Mouse (Mus musculus) liver, embryonic 13.5 days (tissue): ENCODE measurements at regions not wholly inside any gene's neighbourhood (a gene's known extent, or its start where the extent isn't known, plus 50 kb on each side); places are given as distances from the start of the nearest gene placed in this dataset.

ENCODE experiments used
- ATAC-seq: fragments of 200-750 bp; cut with Nextera tagmentation; 2 replicates; pipeline ENCODE4 v1.8.0; 2017; ENCODE audit warnings: low read depth, mild to moderate bottlenecking, moderate number of reproducible peaks, moderate library complexity
- DNase-seq: peaks from one replicate; pipeline ENCODE4 v3.0.0; 2022
- H3K27ac ChIP-seq: fragments of 300-500 bp; sonication (generic); 2 replicates; pipeline ENCODE4 v1.5.1; 2015; ENCODE audit warnings: moderate library complexity, mild to moderate bottlenecking, inconsistent platforms
- H3K27me3 ChIP-seq: fragments of 300-500 bp; sonication (generic); 2 replicates; pipeline ENCODE4 v1.6.1; 2015; ENCODE audit warnings: mild to moderate bottlenecking, inconsistent platforms
- H3K36me3 ChIP-seq: fragments of 300-500 bp; sonication (generic); 2 replicates; pipeline ENCODE4 v1.6.1; 2015; ENCODE audit warnings: mild to moderate bottlenecking, inconsistent platforms
- H3K4me1 ChIP-seq: fragments of 300-500 bp; sonication (generic); replicated peaks from 2 replicates; pipeline ENCODE4 v1.6.1; 2015; ENCODE audit warnings: inconsistent platforms
- H3K4me2 ChIP-seq: fragments of 300-500 bp; sonication (generic); 2 replicates; pipeline ENCODE4 v1.6.1; 2015; ENCODE audit warnings: inconsistent platforms, mild to moderate bottlenecking, moderate library complexity
- H3K4me3 ChIP-seq: fragments of 300-500 bp; sonication (generic); replicated peaks from 2 replicates; pipeline ENCODE4 v1.5.1; 2015; ENCODE audit warnings: mild to moderate bottlenecking, inconsistent platforms
- H3K9ac ChIP-seq: fragments of 300-500 bp; sonication (generic); 2 replicates; pipeline ENCODE4 v1.6.1; 2015; ENCODE audit warnings: mild to moderate bottlenecking, inconsistent platforms
- H3K9me3 ChIP-seq: fragments of 300-500 bp; sonication (generic); replicated peaks from 2 replicates; pipeline ENCODE4 v1.6.1; 2016; ENCODE audit warnings: inconsistent platforms
- WGBS: fragments of 180-500 bp; shearing (Covaris S2); methylation state at CpG from one replicate; pipeline ENCODE4 v1.1.7; 2015; ENCODE audit not compliant: insufficient replicate concordance; 5-methylcytosine and 5-hydroxymethylcytosine counted together

GRCm38 (mm10) chr8:128218886-128219285 is 139.5 kb upstream of the Nrp1 start:
- Histone ChIP-seq H3K4me1 (no peaks in the 10 kb centered on the region), H3K27me3 (no peaks in the 10 kb centered on the region), H3K27ac (no peak overlapping the region), H3K36me3 (no peaks in the 10 kb centered on the region), H3K9me3 (no peaks in the 10 kb centered on the region), H3K9ac (no peak overlapping the region), H3K4me2 (no peak overlapping the region), H3K4me3 (no peak overlapping the region)
- DNase-seq (no peak), ATAC-seq (no peak)
- 48% methylated on average over 2 of the region's 2 CpGs for WGBS

- no peaks in the 10 kb centered on the region for H3K9me3 ChIP-seq
Measured at GRCm38 (mm10) chr8:128219539-128219938, 138.9 kb upstream of the Nrp1 start.

GRCm38 (mm10) chr8:128223092-128223491 is 135.3 kb upstream of the Nrp1 start:
- Histone ChIP-seq H3K9me3 (no peaks in the 10 kb centered on the region), H3K27me3 (no peaks in the 10 kb centered on the region), H3K4me1 (no peaks in the 10 kb centered on the region), H3K9ac (no peak overlapping the region), H3K4me2 (no peak overlapping the region), H3K36me3 (no peaks in the 10 kb centered on the region), H3K27ac (no peak overlapping the region), H3K4me3 (no peak overlapping the region)
- 57% methylated on average over 1 of the region's 1 CpGs for WGBS
- DNase-seq: no peak
- ATAC-seq: no peak

More at GRCm38 (mm10) chr8:128219539-128219938, 138.9 kb upstream of the Nrp1 start:
- H3K4me3 ChIP-seq: no peak overlapping the region
- no peaks in the 10 kb centered on the region for H3K4me1 ChIP-seq
- no peak overlapping the region for H3K9ac ChIP-seq
- ATAC-seq (no peak), DNase-seq (no peak)
- no peaks in the 10 kb centered on the region for H3K27me3 ChIP-seq
- no peak overlapping the region for H3K4me2 ChIP-seq
- H3K36me3 ChIP-seq: no peaks in the 10 kb centered on the region
- no peak overlapping the region for H3K27ac ChIP-seq

DNA sequence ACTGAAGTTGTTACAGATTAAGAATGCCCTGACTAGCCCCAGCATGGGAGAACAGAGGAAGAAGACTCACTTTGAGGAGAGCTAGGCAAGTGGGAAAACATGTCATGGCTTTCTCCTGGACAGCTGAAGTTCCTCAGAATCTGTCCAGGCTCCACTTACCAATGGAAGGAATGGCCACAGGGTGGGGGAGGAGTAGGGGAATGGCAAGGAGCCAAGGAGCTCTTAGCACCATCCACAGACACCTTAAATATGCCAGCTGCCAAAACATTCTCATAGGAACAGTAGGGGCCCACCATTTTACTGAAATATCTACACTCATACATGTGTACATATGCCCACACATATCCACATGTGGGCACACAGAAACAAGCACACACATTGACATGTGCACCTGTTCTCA is 134.9 kb upstream of the Nrp1 start:
- no peak for ATAC-seq
- no peak overlapping the region for H3K9ac ChIP-seq
- H3K27ac ChIP-seq: no peak overlapping the region
- no peaks in the 10 kb centered on the region for H3K4me1 ChIP-seq
- no peak for DNase-seq
- no peaks in the 10 kb centered on the region for H3K9me3 ChIP-seq
- H3K4me3 ChIP-seq: no peak overlapping the region
- H3K4me2 ChIP-seq: no peak overlapping the region
- H3K27me3 ChIP-seq: no peaks in the 10 kb centered on the region
- no peaks in the 10 kb centered on the region for H3K36me3 ChIP-seq

GRCm38 (mm10) chr8:128225123-128225522 is 133.3 kb upstream of the Nrp1 start:
- ATAC-seq (no peak), DNase-seq (no peak)
- WGBS: 72% methylated on average over 2 of the region's 2 CpGs
- H3K4me1 ChIP-seq: no peaks in the 10 kb centered on the region
- H3K4me3 ChIP-seq: no peak overlapping the region
- H3K9me3 ChIP-seq: no peaks in the 10 kb centered on the region
- H3K36me3 ChIP-seq: no peaks in the 10 kb centered on the region
- H3K27me3 ChIP-seq: no peaks in the 10 kb centered on the region
- no peak overlapping the region for H3K4me2 ChIP-seq
- H3K27ac ChIP-seq: no peak overlapping the region
- no peak overlapping the region for H3K9ac ChIP-seq

DNA sequence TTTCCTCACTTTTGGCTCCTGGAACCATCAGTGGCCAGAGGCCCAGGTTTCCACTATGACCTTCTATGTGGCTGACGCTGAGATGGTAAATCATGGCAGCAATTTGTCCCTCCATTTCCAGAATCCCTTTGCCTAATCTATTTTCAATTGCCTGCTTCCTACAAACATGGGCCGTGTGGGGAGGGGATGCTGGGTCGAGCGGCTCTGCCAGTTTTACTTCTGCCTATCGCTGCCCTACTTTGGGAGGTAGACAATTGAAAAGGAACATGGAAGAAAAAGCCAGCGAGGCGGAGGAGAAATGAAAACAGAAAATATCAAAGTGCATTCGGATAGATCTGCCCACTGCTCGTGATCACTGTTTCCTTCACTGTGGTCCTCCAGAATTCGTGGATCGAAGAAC is 123.3 kb upstream of the Nrp1 start:
- no peak for DNase-seq
- WGBS: 57% methylated on average over 11 of the region's 11 CpGs
- no peak overlapping the region for H3K4me3 ChIP-seq
- no peak for ATAC-seq
- no peaks in the 10 kb centered on the region for H3K27me3 ChIP-seq
- H3K36me3 ChIP-seq: no peaks in the 10 kb centered on the region
- no peak overlapping the region for H3K9ac ChIP-seq
- H3K9me3 ChIP-seq: no peaks in the 10 kb centered on the region
- no peak overlapping the region for H3K27ac ChIP-seq
- no peak overlapping the region for H3K4me2 ChIP-seq
- no peaks in the 10 kb centered on the region for H3K4me1 ChIP-seq

DNA sequence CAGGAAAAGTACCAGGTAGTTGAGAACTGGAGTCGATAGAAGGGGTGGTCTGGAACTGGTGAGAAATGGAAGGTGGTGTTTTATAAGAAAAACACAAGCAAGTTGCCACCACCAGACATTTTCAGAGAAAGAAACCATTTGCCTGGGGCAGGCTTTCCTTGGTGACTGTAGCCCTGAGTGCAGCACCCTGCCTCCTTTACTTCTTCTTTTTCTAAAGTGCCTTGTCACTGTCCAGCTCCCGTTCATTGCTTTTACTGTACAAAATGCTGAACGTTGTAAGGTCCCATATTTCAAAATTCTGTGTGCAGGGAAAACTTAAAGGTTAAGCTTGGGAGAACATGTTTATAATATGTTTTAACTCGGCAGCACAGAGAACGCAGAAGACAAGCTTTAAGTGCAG is 122.9 kb upstream of the Nrp1 start:
- no peak overlapping the region for H3K4me2 ChIP-seq
- H3K27me3 ChIP-seq: no peaks in the 10 kb centered on the region
- H3K9me3 ChIP-seq: no peaks in the 10 kb centered on the region
- no peak for DNase-seq
- no peaks in the 10 kb centered on the region for H3K36me3 ChIP-seq
- H3K27ac ChIP-seq: no peak overlapping the region
- H3K4me1 ChIP-seq: no peaks in the 10 kb centered on the region
- no peak overlapping the region for H3K9ac ChIP-seq
- 39% methylated on average over 5 of the region's 5 CpGs for WGBS
- no peak overlapping the region for H3K4me3 ChIP-seq
- no peak for ATAC-seq

DNA sequence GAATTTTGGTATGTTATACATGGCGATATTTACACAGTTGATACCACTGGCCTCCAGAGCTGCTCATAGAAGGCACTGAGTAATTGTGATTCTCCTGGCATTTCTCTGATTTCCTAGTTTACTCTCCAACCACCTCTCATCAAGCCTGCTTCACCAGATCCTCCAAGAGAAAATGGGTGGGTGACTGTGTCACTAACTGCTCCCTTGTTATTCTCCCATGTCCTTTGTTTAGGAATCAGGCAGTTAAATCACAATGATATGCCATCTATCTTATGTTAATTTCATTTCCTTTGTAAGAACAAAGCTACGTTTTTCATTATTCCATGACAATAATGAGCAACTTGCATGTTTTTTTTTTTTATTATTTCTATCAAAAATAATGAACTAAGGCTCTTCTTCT is 122.3 kb upstream of the Nrp1 start:
- no peak overlapping the region for H3K4me2 ChIP-seq
- ATAC-seq (no peak), DNase-seq (no peak)
- H3K9ac ChIP-seq: no peak overlapping the region
- H3K4me1 ChIP-seq: no peaks in the 10 kb centered on the region
- H3K4me3 ChIP-seq: no peak overlapping the region
- no peaks in the 10 kb centered on the region for H3K27me3 ChIP-seq
- no peak overlapping the region for H3K27ac ChIP-seq
- no peaks in the 10 kb centered on the region for H3K9me3 ChIP-seq
- no peaks in the 10 kb centered on the region for H3K36me3 ChIP-seq
- WGBS: 58% methylated on average over 2 of the region's 2 CpGs

- WGBS: 81% methylated on average over 2 of the region's 2 CpGs
- no peaks in the 10 kb centered on the region for H3K9me3 ChIP-seq
- DNase-seq: no peak
- H3K4me1 ChIP-seq: no peaks in the 10 kb centered on the region
- H3K27me3 ChIP-seq: no peaks in the 10 kb centered on the region
- H3K9ac ChIP-seq: no peak overlapping the region
- H3K36me3 ChIP-seq: no peaks in the 10 kb centered on the region
- no peak overlapping the region for H3K4me3 ChIP-seq
- no peak for ATAC-seq
- no peak overlapping the region for H3K4me2 ChIP-seq
- no peak overlapping the region for H3K27ac ChIP-seq
Measured at GRCm38 (mm10) chr8:128238948-128239347, 119.5 kb upstream of the Nrp1 start.

GRCm38 (mm10) chr8:128239783-128240182 is 118.6 kb upstream of the Nrp1 start:
- H3K4me2 ChIP-seq: no peak overlapping the region
- H3K9ac ChIP-seq: no peak overlapping the region
- H3K36me3 ChIP-seq: no peaks in the 10 kb centered on the region
- DNase-seq (no peak), ATAC-seq (no peak)
- H3K27ac ChIP-seq: no peak overlapping the region
- H3K27me3 ChIP-seq: no peaks in the 10 kb centered on the region
- H3K4me3 ChIP-seq: no peak overlapping the region
- no peaks in the 10 kb centered on the region for H3K4me1 ChIP-seq
- H3K9me3 ChIP-seq: no peaks in the 10 kb centered on the region
- WGBS: 55% methylated on average over 1 of the region's 1 CpGs

DNA sequence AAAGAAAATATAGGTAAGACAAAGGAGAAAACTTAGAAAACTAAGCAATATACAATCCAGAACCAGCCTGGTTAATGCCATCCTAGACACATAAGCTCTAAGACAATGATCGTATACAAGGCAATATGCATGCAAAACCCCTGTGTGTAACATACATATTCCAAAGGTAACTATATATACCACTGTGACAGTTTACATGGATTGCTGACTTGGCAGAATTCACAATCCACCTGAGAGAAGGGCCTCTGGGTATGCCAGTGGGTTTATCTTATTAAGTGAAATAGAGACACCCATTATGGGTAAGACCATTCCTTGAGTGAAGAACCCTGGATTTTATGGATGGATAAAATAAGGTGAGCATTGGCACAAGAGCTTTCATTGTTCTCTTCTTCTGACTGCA is 117.2 kb upstream of the Nrp1 start:
- no peak for DNase-seq
- no peaks in the 10 kb centered on the region for H3K36me3 ChIP-seq
- H3K4me2 ChIP-seq: no peak overlapping the region
- H3K9me3 ChIP-seq: no peaks in the 10 kb centered on the region
- no peaks in the 10 kb centered on the region for H3K4me1 ChIP-seq
- no peak overlapping the region for H3K27ac ChIP-seq
- 68% methylated on average over 1 of the region's 1 CpGs for WGBS
- no peak for ATAC-seq
- no peaks in the 10 kb centered on the region for H3K27me3 ChIP-seq
- no peak overlapping the region for H3K4me3 ChIP-seq
- no peak overlapping the region for H3K9ac ChIP-seq

GRCm38 (mm10) chr8:128242465-128243251 is 115.7 kb upstream of the Nrp1 start:
- no peaks in the 10 kb centered on the region for H3K27me3 ChIP-seq
- no peak overlapping the region for H3K4me2 ChIP-seq
- H3K4me3 ChIP-seq: no peak overlapping the region
- no peak overlapping the region for H3K27ac ChIP-seq
- no peaks in the 10 kb centered on the region for H3K36me3 ChIP-seq
- no peaks in the 10 kb centered on the region for H3K4me1 ChIP-seq
- H3K9ac ChIP-seq: no peak overlapping the region
- no peak; the same call in 1 of the 2 replicates for ATAC-seq
- no peaks in the 10 kb centered on the region for H3K9me3 ChIP-seq
- DNase-seq: no peak
- WGBS: 59% methylated on average over 3 of the region's 3 CpGs
